Comparison of ENCODE assay signal across 16 mouse cellular contexts in the genomic region with DNA sequence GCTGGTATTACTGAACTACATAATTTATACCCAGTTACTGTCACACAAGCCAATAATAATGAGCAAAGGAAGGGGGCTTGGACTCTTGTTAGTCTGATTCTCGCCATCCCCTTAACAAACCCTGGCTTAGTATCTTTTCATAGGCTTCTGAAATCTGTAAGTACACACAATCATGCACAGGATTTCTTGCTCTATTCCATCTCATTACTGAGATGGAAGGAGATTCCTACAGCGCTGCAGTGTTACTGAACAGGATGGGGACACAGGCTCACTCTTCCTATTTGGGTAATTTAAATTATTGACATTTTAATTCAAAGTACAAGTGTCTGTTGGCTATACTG.
DNase-seq lines count a peak whose midpoint lies in the region; ATAC-seq lines count a peak whose summit lies in the region.
"Had no signal": no experiment of that assay in that cellular context is flagged by ENCODE, and none has a peak within 500 bp of the region (broad histone marks: within the 10 kb centered on the region; RNA-seq: fewer than 3 reads in every experiment).

No protein-coding gene starts in this region.

- no peak overlapping the region for H3K4me3 ChIP-seq in forebrain, embryonic 15.5 days
- no peak overlapping the region for H3K4me3 ChIP-seq in hindbrain, embryonic 14.5 days (replicated peaks; ENCODE audit: low read length)
- no peak overlapping the region for H3K4me3 ChIP-seq in midbrain, embryonic 16.5 days (ENCODE audit: low read depth, low read length)
- H3K4me3 ChIP-seq: embryonic facial prominence, embryonic 12.5 days; liver, embryonic 15.5 days; stomach, embryonic 15.5 days had no signal

- no peak for DNase-seq in frontal cortex, adult 2 months (ENCODE audit: extremely low spot score in 1 of 2, low spot score in 1 of 2)
- DNase-seq in hindbrain, embryonic 14.5 days (ENCODE audit: low spot score): no peak
- DNase-seq in adrenal gland, postnatal 25 days: no peak
- DNase-seq in layer of hippocampus, adult 9-11 months: no peak
- DNase-seq: adrenal gland, postnatal 10 days; B cell, adult 2 months; gastrocnemius, postnatal 36 days; kidney, adult 9 months; lung, postnatal 4 days; thymus, postnatal 36 days had no signal

- H3K4me2 ChIP-seq in forebrain, embryonic 15.5 days (replicated peaks): no peak overlapping the region
- H3K4me2 ChIP-seq in hindbrain, embryonic 14.5 days (replicated peaks): no peak overlapping the region
- H3K4me2 ChIP-seq in midbrain, embryonic 16.5 days (ENCODE audit: low read length): no peak overlapping the region
- H3K4me2 ChIP-seq: embryonic facial prominence, embryonic 12.5 days; liver, embryonic 15.5 days; stomach, embryonic 15.5 days had no signal

- no peaks in the 10 kb centered on the region for H3K27me3 ChIP-seq in forebrain, embryonic 15.5 days
- no peaks in the 10 kb centered on the region for H3K27me3 ChIP-seq in hindbrain, embryonic 14.5 days (ENCODE audit: control insufficient read depth, insufficient read depth, low read length)
- H3K27me3 ChIP-seq in midbrain, embryonic 16.5 days (ENCODE audit: control insufficient read depth, insufficient read depth, low read depth, low read length): no peaks in the 10 kb centered on the region
- H3K27me3 ChIP-seq: embryonic facial prominence, embryonic 12.5 days; liver, embryonic 15.5 days; stomach, embryonic 15.5 days had no signal

- H3K9me3 ChIP-seq in forebrain, embryonic 15.5 days: no peaks in the 10 kb centered on the region
- H3K9me3 ChIP-seq in hindbrain, embryonic 14.5 days (ENCODE audit: control insufficient read depth, low read length): no peaks in the 10 kb centered on the region
- no peaks in the 10 kb centered on the region for H3K9me3 ChIP-seq in midbrain, embryonic 16.5 days (replicated peaks; ENCODE audit: control insufficient read depth, low read length, poor library complexity, severe bottlenecking)
- H3K9me3 ChIP-seq: embryonic facial prominence, embryonic 12.5 days; liver, embryonic 15.5 days; stomach, embryonic 15.5 days had no signal

- H3K4me1 ChIP-seq in forebrain, embryonic 15.5 days: peaks cover 27% of the 10 kb centered on the region
- H3K4me1 ChIP-seq in hindbrain, embryonic 14.5 days (replicated peaks; ENCODE audit: control insufficient read depth, insufficient read depth, low read length): peaks cover 12% of the 10 kb centered on the region; the same call in 1 of the 2 replicates
- H3K4me1 ChIP-seq in midbrain, embryonic 16.5 days (ENCODE audit: control insufficient read depth, insufficient read depth, low read length): peaks cover 14% of the 10 kb centered on the region
- H3K4me1 ChIP-seq: embryonic facial prominence, embryonic 12.5 days; liver, embryonic 15.5 days; stomach, embryonic 15.5 days had no signal

- ATAC-seq in frontal cortex, adult (ENCODE audit: low TSS enrichment): peak; percentile 7; the same call in 1 of the 2 replicates
- ATAC-seq in forebrain, embryonic 15.5 days (replicated peaks): peak; percentile 45
- ATAC-seq in hindbrain, embryonic 14.5 days (ENCODE audit: low FRiP score): no peak
- ATAC-seq in midbrain, embryonic 16.5 days: no peak; the same call in 1 of the 2 replicates

- H3K27ac ChIP-seq in forebrain, embryonic 15.5 days (replicated peaks): peak overlapping the region; percentile 86
- H3K27ac ChIP-seq in hindbrain, embryonic 14.5 days: peak overlapping the region; percentile 29; the same call in 1 of the 2 replicates
- peak overlapping the region; percentile 57 for H3K27ac ChIP-seq in midbrain, embryonic 16.5 days (ENCODE audit: low read length)
- H3K27ac ChIP-seq: embryonic facial prominence, embryonic 12.5 days; liver, embryonic 15.5 days; stomach, embryonic 15.5 days had no signal

- H3K9ac ChIP-seq in forebrain, embryonic 15.5 days (replicated peaks): no peak overlapping the region
- no peak overlapping the region for H3K9ac ChIP-seq in hindbrain, embryonic 14.5 days
- no peak overlapping the region for H3K9ac ChIP-seq in midbrain, embryonic 16.5 days (ENCODE audit: low read depth, low read length)
- H3K9ac ChIP-seq: embryonic facial prominence, embryonic 12.5 days; liver, embryonic 15.5 days; stomach, embryonic 15.5 days had no signal

- WGBS in forebrain, embryonic 15.5 days: 34% methylated on average over 2 of the region's 2 CpGs
- 61% methylated on average over 2 of the region's 2 CpGs for WGBS in hindbrain, embryonic 14.5 days
- WGBS in midbrain, embryonic 16.5 days: 53% methylated on average over 2 of the region's 2 CpGs

- H3K36me3 ChIP-seq in forebrain, embryonic 15.5 days: 0 out of 2 replicates have a peak, but pooled peaks cover 12% of the 10 kb centered on the region
- no peaks in the 10 kb centered on the region for H3K36me3 ChIP-seq in hindbrain, embryonic 14.5 days (replicated peaks; ENCODE audit: control insufficient read depth, insufficient read depth)
- H3K36me3 ChIP-seq in midbrain, embryonic 16.5 days (ENCODE audit: control insufficient read depth, insufficient read depth, low read length): no peaks in the 10 kb centered on the region
- H3K36me3 ChIP-seq: embryonic facial prominence, embryonic 12.5 days; liver, embryonic 15.5 days; stomach, embryonic 15.5 days had no signal

Comparison
In these comparisons a context has a peak if more than half of its experiments do, and no peak if none do; other contexts are left out.
1. ATAC-seq: peak in frontal cortex, adult (single experiment) and forebrain, embryonic 15.5 days (single experiment); none in hindbrain, embryonic 14.5 days (single experiment) and midbrain, embryonic 16.5 days (single experiment).
2. H3K27ac ChIP-seq: peak in every context shown above with its lines; median percentile 86 in forebrain, embryonic 15.5 days; 57 in midbrain, embryonic 16.5 days; 29 in hindbrain, embryonic 14.5 days.